Mouse (Mus musculus) cortical plate, adult 2 months (tissue): ENCODE measurements at regions not wholly inside any gene's neighbourhood (a gene's known extent, or its start where the extent isn't known, plus 50 kb on each side); places are given as distances from the start of the nearest gene placed in this dataset.

Experiments used
- CTCF ChIP-seq: fragments of 200-500 bp; IDR thresholded peaks from 2 replicates; pipeline ENCODE4 v1.5.1; 2011; ENCODE audit warnings: mild to moderate bottlenecking, control low read depth, low read length; ENCODE audit not compliant: insufficient read depth; ENCODE audit errors: extremely low read depth
- POLR2A ChIP-seq: fragments of 200-500 bp; IDR thresholded peaks from 2 replicates; pipeline ENCODE4 v1.6.1; 2011; ENCODE audit warnings: mild to moderate bottlenecking, low read length, control low read depth; ENCODE audit not compliant: insufficient read depth; ENCODE audit errors: extremely low read depth

GRCm38 (mm10) chr8:82249841-82250577 is 153.0 kb downstream of the Il15 start:
- TF ChIP-seq POLR2A (no peak), CTCF (no peak)
